In the genomic region with DNA sequence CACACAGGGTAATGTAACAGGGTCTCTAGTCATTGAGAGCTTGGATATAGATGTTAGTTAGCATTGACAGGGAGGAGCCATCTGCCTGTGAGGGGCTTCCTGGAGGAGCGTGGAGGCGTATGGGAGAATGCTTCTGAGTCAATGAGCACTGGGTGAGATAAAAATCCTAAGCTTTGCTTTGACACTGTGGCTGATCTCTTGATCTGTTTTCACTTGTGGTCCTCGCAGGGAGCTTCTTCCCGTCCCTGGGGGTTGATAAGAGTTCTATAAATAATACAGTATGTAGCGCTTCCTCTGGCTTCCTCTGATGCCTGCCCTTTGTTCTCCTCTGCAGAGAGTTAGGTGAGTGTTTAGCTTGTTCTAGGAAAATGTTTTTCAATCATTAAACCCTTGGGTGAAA, we compare ENCODE assay signal across 11 mouse cellular contexts.
DNase-seq lines count a peak whose midpoint lies in the region; ATAC-seq lines count a peak whose summit lies in the region.
"Had no signal": no experiment of that assay in that cellular context is flagged by ENCODE, and none has a peak within 500 bp of the region (broad histone marks: within the 10 kb centered on the region; RNA-seq: fewer than 3 reads in every experiment).

No protein-coding gene starts in this region.

- H3K27me3 ChIP-seq in heart, embryonic 14.5 days (ENCODE audit: control insufficient read depth, insufficient read depth, low read length), result no peaks in the 10 kb centered on the region
- no peaks in the 10 kb centered on the region for H3K27me3 ChIP-seq in heart, embryonic 11.5 days (ENCODE audit: control insufficient read depth, insufficient read depth, low read length)
- no peaks in the 10 kb centered on the region for H3K27me3 ChIP-seq in neural tube, embryonic 13.5 days
- H3K27me3 ChIP-seq in neural tube, embryonic 15.5 days (replicated peaks), result no peaks in the 10 kb centered on the region

- 0 out of 2 replicates have a peak overlapping the region, but pooled peaks have one; percentile 8 for H3K9ac ChIP-seq in heart, embryonic 14.5 days (ENCODE audit: low read length)
- no peak overlapping the region for H3K9ac ChIP-seq in heart, embryonic 11.5 days (ENCODE audit: low read depth, low read length)
- no peak overlapping the region for H3K9ac ChIP-seq in neural tube, embryonic 13.5 days
- H3K9ac ChIP-seq in neural tube, embryonic 15.5 days (replicated peaks), result no peak overlapping the region
- H3K9ac ChIP-seq: liver, postnatal 0 days had no signal

- peaks cover 7 to 30% of the 10 kb centered on the region in 2 experiments for H3K4me1 ChIP-seq in heart, embryonic 14.5 days (ENCODE audit: control insufficient read depth in 2 of 2, insufficient read depth in 2 of 2, low read length in 2 of 2)
- peaks cover 9% of the 10 kb centered on the region for H3K4me1 ChIP-seq in heart, embryonic 11.5 days (ENCODE audit: control insufficient read depth, insufficient read depth, low read length)
- H3K4me1 ChIP-seq in neural tube, embryonic 13.5 days (replicated peaks), result peaks cover 13% of the 10 kb centered on the region; the same call in 1 of the 2 replicates
- H3K4me1 ChIP-seq in neural tube, embryonic 15.5 days, result 0 out of 2 replicates have a peak, but pooled peaks cover 5% of the 10 kb centered on the region

- peak overlapping the region; percentile 25; the same call in 1 of the 2 replicates for H3K4me2 ChIP-seq in heart, embryonic 14.5 days (ENCODE audit: low read length)
- no peak overlapping the region for H3K4me2 ChIP-seq in heart, embryonic 11.5 days
- no peak overlapping the region for H3K4me2 ChIP-seq in neural tube, embryonic 13.5 days
- H3K4me2 ChIP-seq in neural tube, embryonic 15.5 days, result no peak overlapping the region

- no peak for ATAC-seq in heart, embryonic 14.5 days (ENCODE audit: insufficient number of reproducible peaks, insufficient read depth, low FRiP score, low read depth)
- ATAC-seq in heart, embryonic 11.5 days (replicated peaks; ENCODE audit: insufficient number of reproducible peaks, low FRiP score, low TSS enrichment), result no peak
- ATAC-seq in neural tube, embryonic 13.5 days (ENCODE audit: low read depth), result peak; percentile 45; the same call in 1 of the 2 replicates
- no peak for ATAC-seq in neural tube, embryonic 15.5 days (ENCODE audit: low FRiP score)
- ATAC-seq in cerebellum, adult (ENCODE audit: insufficient number of reproducible peaks, low FRiP score, low TSS enrichment), result no peak
- ATAC-seq: liver, postnatal 0 days had no signal

- DNase-seq in induced T-regulatory cell, adult 2 months (ENCODE audit: low read depth), result peak; percentile 1
- DNase-seq in thymus, postnatal 36 days, result peak; percentile 4 to 10
- no peak for DNase-seq in frontal cortex, postnatal 10 days (ENCODE audit: low spot score in 2 of 2)
- DNase-seq: kidney, adult 8-10 months; liver, postnatal 0 days; right cerebral cortex, postnatal 14 days had no signal

- H3K4me3 ChIP-seq in heart, embryonic 14.5 days (ENCODE audit: control insufficient read depth in 1 of 2, insufficient read depth in 1 of 2, low read depth in 1 of 2, low read length in 2 of 2), result no peak overlapping the region
- H3K4me3 ChIP-seq in heart, embryonic 11.5 days (ENCODE audit: low read depth, low read length), result no peak overlapping the region
- no peak overlapping the region for H3K4me3 ChIP-seq in neural tube, embryonic 13.5 days
- H3K4me3 ChIP-seq in neural tube, embryonic 15.5 days (replicated peaks), result no peak overlapping the region

- 9% methylated on average over 5 of the region's 5 CpGs for WGBS in heart, embryonic 14.5 days
- 11% methylated on average over 5 of the region's 5 CpGs for WGBS in heart, embryonic 11.5 days (ENCODE audit: insufficient replicate concordance)
- 60% methylated on average over 5 of the region's 5 CpGs for WGBS in neural tube, embryonic 13.5 days
- 57% methylated on average over 5 of the region's 5 CpGs for WGBS in neural tube, embryonic 15.5 days

- H3K27ac ChIP-seq in heart, embryonic 14.5 days (replicated peaks in 1 of 2; ENCODE audit: control insufficient read depth in 1 of 2, insufficient read depth in 1 of 2, low read depth in 2 of 2, low read length in 2 of 2), result peak overlapping the region in 1 of 2 experiments; percentile 25; a peak in 1 of 4 replicates
- H3K27ac ChIP-seq in heart, embryonic 11.5 days (ENCODE audit: low read depth, low read length), result no peak overlapping the region
- no peak overlapping the region for H3K27ac ChIP-seq in neural tube, embryonic 13.5 days (replicated peaks)
- H3K27ac ChIP-seq in neural tube, embryonic 15.5 days (replicated peaks), result no peak overlapping the region

- no peaks in the 10 kb centered on the region for H3K9me3 ChIP-seq in heart, embryonic 14.5 days (ENCODE audit: control insufficient read depth, low read length)
- H3K9me3 ChIP-seq in heart, embryonic 11.5 days (replicated peaks; ENCODE audit: control insufficient read depth, low read length), result no peaks in the 10 kb centered on the region
- H3K9me3 ChIP-seq in neural tube, embryonic 13.5 days, result no peaks in the 10 kb centered on the region
- H3K9me3 ChIP-seq in neural tube, embryonic 15.5 days (replicated peaks), result no peaks in the 10 kb centered on the region

- no peaks in the 10 kb centered on the region for H3K36me3 ChIP-seq in heart, embryonic 14.5 days (ENCODE audit: control insufficient read depth, insufficient read depth, low read length)
- H3K36me3 ChIP-seq in heart, embryonic 11.5 days (ENCODE audit: control insufficient read depth, insufficient read depth, low read length), result no peaks in the 10 kb centered on the region
- no peaks in the 10 kb centered on the region for H3K36me3 ChIP-seq in neural tube, embryonic 13.5 days
- H3K36me3 ChIP-seq in neural tube, embryonic 15.5 days, result no peaks in the 10 kb centered on the region

Comparison
In these comparisons a context has a peak if more than half of its experiments do, and no peak if none do; other contexts are left out.
1. DNase-seq: peak in induced T-regulatory cell, adult 2 months (single experiment) and thymus, postnatal 36 days (2 of 2); none in frontal cortex, postnatal 10 days (0 of 2).